Mouse (Mus musculus) G1E (cell line): ENCODE results near the gene Msx3. TPM values are rescaled to one million over a fixed set of nuclear protein-coding genes. Genes with fewer than 3 reads are reported as not detected.

Experiments used
- ATAC-seq: 2 replicates; pipeline ENCODE4 v1.8.0; 2016; ENCODE audit warnings: mild to moderate bottlenecking; ENCODE audit not compliant: insufficient number of reproducible peaks, poor library complexity, low FRiP score, severe bottlenecking; ENCODE audit errors: extremely low read depth
- DNase-seq: peaks from one replicate; pipeline ENCODE4 v3.0.0; 2012; ENCODE audit warnings: low spot score
- H3K27me3 ChIP-seq: 2 replicates; pipeline ENCODE4 v1.6.1; 2012; ENCODE audit warnings: mild to moderate bottlenecking, low read length, inconsistent platforms; ENCODE audit not compliant: insufficient read depth
- H3K36me3 ChIP-seq: replicated peaks from 2 replicates; pipeline ENCODE3; 2012; ENCODE audit warnings: mild to moderate bottlenecking, inconsistent platforms
- H3K4me1 ChIP-seq: 2 replicates; pipeline ENCODE4 v1.6.1; 2012; ENCODE audit warnings: low read depth, low read length, inconsistent platforms, mixed read lengths; ENCODE audit not compliant: insufficient read depth
- H3K4me3 ChIP-seq: 2 replicates; pipeline ENCODE4 v1.5.1; 2012; ENCODE audit warnings: low read depth, mild to moderate bottlenecking, inconsistent platforms, low read length, moderate library complexity, mixed read lengths
- H3K9me3 ChIP-seq: replicated peaks from 2 replicates; pipeline ENCODE4 v1.6.1; 2012; ENCODE audit warnings: inconsistent platforms
- CTCF ChIP-seq: IDR thresholded peaks from 2 replicates; pipeline ENCODE4 v1.5.1; 2012; ENCODE audit warnings: low read depth, low read length, inconsistent platforms, mixed read lengths
- GATA1 ChIP-seq: IDR thresholded peaks from 2 replicates; pipeline ENCODE4 v1.6.1; 2012; ENCODE audit warnings: borderline replicate concordance, low read length, inconsistent platforms, mixed read lengths
- GATA2 ChIP-seq: IDR thresholded peaks from 2 replicates; pipeline ENCODE4 v1.6.1; 2012; ENCODE audit warnings: low read depth, low read length, inconsistent platforms, borderline replicate concordance
- POLR2AphosphoS5 ChIP-seq: IDR thresholded peaks from 2 replicates; pipeline ENCODE4 v1.6.1; 2012; ENCODE audit warnings: low read depth, low read length, inconsistent platforms; ENCODE audit not compliant: insufficient replicate concordance
- TAL1 ChIP-seq: conservative IDR thresholded peaks from 2 replicates; pipeline ENCODE4 v1.6.1; 2012; ENCODE audit warnings: low read depth, low read length, inconsistent platforms, mixed read lengths
- polyA plus RNA-seq: library from polyadenylated mRNA; stranded (reverse); fragments of >175 nt; gene quantifications from 2 replicates; pipeline ENCODE4 v1.2.3, GENCODE M21; 2012
- total RNA-seq, 2 experiments: library from RNA; stranded (forward) in 1 of 2; stranded (reverse) in 1 of 2; fragments of 200-1000 nt in 1 of 2; fragments of >200 nt in 1 of 2; fragmentation: Nextera tagmentation in 1 of 2; gene quantifications; 2 replicates each; pipeline ENCODE4 v1.2.3; 2014 to 2017

Msx3 gene
- total and polyA plus RNA-seq, 3 experiments, result 0.11 TPM; not detected in 2

GRCm38 (mm10) chr7:140011336-140011735, 37.6 kb downstream of the Msx3 start:
- H3K4me1 ChIP-seq, result no peaks in the 10 kb centered on the region
- DNase-seq (no peak), ATAC-seq (no peak)
- TF ChIP-seq TAL1 (no peak), GATA2 (no peak), GATA1 (no peak), POLR2AphosphoS5 (no peak), CTCF (no peak)
- peaks cover 42% of the 10 kb centered on the region for H3K36me3 ChIP-seq
- no peak overlapping the region; the same call in 1 of the 2 replicates for H3K4me3 ChIP-seq
- no peaks in the 10 kb centered on the region for H3K27me3 ChIP-seq
- H3K9me3 ChIP-seq, result peaks cover 21% of the 10 kb centered on the region

- Histone ChIP-seq H3K4me3 (no peak overlapping the region), H3K4me1 (no peaks in the 10 kb centered on the region), H3K36me3 (peaks cover 71% of the 10 kb centered on the region), H3K9me3 (peaks cover 13% of the 10 kb centered on the region), H3K27me3 (no peaks in the 10 kb centered on the region)
- ATAC-seq, result no peak
- DNase-seq, result no peak
- TF ChIP-seq GATA2 (no peak), TAL1 (no peak), CTCF (no peak), GATA1 (no peak), POLR2AphosphoS5 (no peak)
Measured at GRCm38 (mm10) chr7:140007781-140008180, 41.1 kb downstream of the Msx3 start.

GRCm38 (mm10) chr7:140006861-140007611, 41.9 kb downstream of the Msx3 start:
- TF ChIP-seq TAL1, result no peak
- no peak for TF ChIP-seq GATA2
- no peak for TF ChIP-seq CTCF
- TF ChIP-seq POLR2AphosphoS5, result no peak
- TF ChIP-seq GATA1, result no peak
- H3K9me3 ChIP-seq, result peaks cover 13% of the 10 kb centered on the region
- no peaks in the 10 kb centered on the region for H3K4me1 ChIP-seq
- H3K27me3 ChIP-seq, result no peaks in the 10 kb centered on the region
- no peak for DNase-seq
- H3K4me3 ChIP-seq, result no peak overlapping the region
- H3K36me3 ChIP-seq, result peaks cover 78% of the 10 kb centered on the region
- ATAC-seq, result no peak

- Histone ChIP-seq H3K4me3 (no peak overlapping the region), H3K9me3 (no peaks in the 10 kb centered on the region), H3K4me1 (no peaks in the 10 kb centered on the region), H3K36me3 (peaks cover 88% of the 10 kb centered on the region), H3K27me3 (no peaks in the 10 kb centered on the region)
- no peak for TF ChIP-seq GATA2
- no peak for TF ChIP-seq TAL1
- DNase-seq (no peak), ATAC-seq (no peak)
Measured at GRCm38 (mm10) chr7:140004666-140005065, 44.2 kb downstream of the Msx3 start.

GRCm38 (mm10) chr7:140001086-140001740, 47.7 kb downstream of the Msx3 start:
- Histone ChIP-seq H3K36me3 (peaks cover 93% of the 10 kb centered on the region), H3K4me1 (no peaks in the 10 kb centered on the region), H3K4me3 (no peak overlapping the region), H3K27me3 (no peaks in the 10 kb centered on the region), H3K9me3 (no peaks in the 10 kb centered on the region)
- no peak for TF ChIP-seq GATA2
- DNase-seq (no peak), ATAC-seq (no peak)

- ATAC-seq, result no peak
- no peak overlapping the region for H3K4me3 ChIP-seq
- H3K9me3 ChIP-seq, result no peaks in the 10 kb centered on the region
- no peaks in the 10 kb centered on the region for H3K27me3 ChIP-seq
- TF ChIP-seq TAL1 (no peak), POLR2AphosphoS5 (no peak), GATA2 (no peak), GATA1 (no peak), CTCF (no peak)
- DNase-seq, result no peak
- H3K4me1 ChIP-seq, result no peaks in the 10 kb centered on the region; the same call in 1 of the 2 replicates
- H3K36me3 ChIP-seq, result peaks cover 95% of the 10 kb centered on the region
Measured at GRCm38 (mm10) chr7:139998691-139999350, 50.1 kb downstream of the Msx3 start.

Other genes starting within 250 kb of the Msx3 start
- not detected in 2 replicates for gene Adgra1, start 214.9 kb downstream of the Msx3 start, total RNA-seq (2014; fragmentation: Nextera tagmentation)
- gene Adgra1, start 214.9 kb downstream of the Msx3 start, total RNA-seq (2017), result 0.16 TPM in 1 of 2 replicates, not detected in the other
- not detected in 2 replicates for gene Adgra1, start 214.9 kb downstream of the Msx3 start, polyA plus RNA-seq
- gene Kndc1, start 154.4 kb downstream of the Msx3 start, total RNA-seq (2014; fragmentation: Nextera tagmentation), result not detected in 2 replicates
- gene Kndc1, start 154.4 kb downstream of the Msx3 start, total RNA-seq (2017), result 0.12 and 0.38 TPM in 2 replicates
- gene Kndc1, start 154.4 kb downstream of the Msx3 start, polyA plus RNA-seq, result not detected in 2 replicates
- gene Utf1, start 105.3 kb downstream of the Msx3 start, total RNA-seq (2014; fragmentation: Nextera tagmentation), result not detected in 2 replicates
- gene Utf1, start 105.3 kb downstream of the Msx3 start, total RNA-seq (2017), result not detected in 2 replicates
- gene Utf1, start 105.3 kb downstream of the Msx3 start, polyA plus RNA-seq, result not detected in 2 replicates
- not detected in 2 replicates for gene 6430531B16Rik, start 70.3 kb downstream of the Msx3 start, total RNA-seq (2014; fragmentation: Nextera tagmentation)
- gene 6430531B16Rik, start 70.3 kb downstream of the Msx3 start, total RNA-seq (2017), result 0.11 TPM in 1 of 2 replicates, not detected in the other
- not detected in 2 replicates for gene 6430531B16Rik, start 70.3 kb downstream of the Msx3 start, polyA plus RNA-seq
- gene Adam8, start 56.5 kb downstream of the Msx3 start, total RNA-seq (2014; fragmentation: Nextera tagmentation), result not detected in 2 replicates
- 0.12 and 0.76 TPM in 2 replicates for gene Adam8, start 56.5 kb downstream of the Msx3 start, total RNA-seq (2017)
- gene Adam8, start 56.5 kb downstream of the Msx3 start, polyA plus RNA-seq, result 0.03 and 0.07 TPM in 2 replicates
- gene Zfp511, start 12.7 kb downstream of the Msx3 start, total RNA-seq (2014; fragmentation: Nextera tagmentation), result 25.7 and 27.8 TPM in 2 replicates
- gene Zfp511, start 12.7 kb downstream of the Msx3 start, total RNA-seq (2017), result 23.8 TPM in 2 replicates
- gene Zfp511, start 12.7 kb downstream of the Msx3 start, polyA plus RNA-seq, result 15.0 and 17.4 TPM in 2 replicates
- 46.3 and 51.8 TPM in 2 replicates for gene Tubgcp2, start 12.4 kb downstream of the Msx3 start, total RNA-seq (2014; fragmentation: Nextera tagmentation)
- gene Tubgcp2, start 12.4 kb downstream of the Msx3 start, total RNA-seq (2017), result 33.9 and 41.9 TPM in 2 replicates
- gene Tubgcp2, start 12.4 kb downstream of the Msx3 start, polyA plus RNA-seq, result 7.4 and 12.2 TPM in 2 replicates
- not detected in 2 replicates for gene Caly, start 33.5 kb upstream of the Msx3 start, total RNA-seq (2014; fragmentation: Nextera tagmentation)
- gene Caly, start 33.5 kb upstream of the Msx3 start, total RNA-seq (2017), result not detected in 2 replicates
- gene Caly, start 33.5 kb upstream of the Msx3 start, polyA plus RNA-seq, result not detected in 2 replicates
- not detected in 2 replicates for gene Prap1, start 44.3 kb upstream of the Msx3 start, total RNA-seq (2014; fragmentation: Nextera tagmentation)
- gene Prap1, start 44.3 kb upstream of the Msx3 start, total RNA-seq (2017), result not detected in 2 replicates
- not detected in 2 replicates for gene Prap1, start 44.3 kb upstream of the Msx3 start, polyA plus RNA-seq
- gene Fuom, start 53.4 kb upstream of the Msx3 start, total RNA-seq (2014; fragmentation: Nextera tagmentation), result 6.7 TPM in 1 of 2 replicates, not detected in the other
- 16.0 and 17.4 TPM in 2 replicates for gene Fuom, start 53.4 kb upstream of the Msx3 start, total RNA-seq (2017)
- 17.4 and 18.2 TPM in 2 replicates for gene Fuom, start 53.4 kb upstream of the Msx3 start, polyA plus RNA-seq
- 9.4 and 10.5 TPM in 2 replicates for gene Paox, start 66.7 kb upstream of the Msx3 start, total RNA-seq (2014; fragmentation: Nextera tagmentation)
- 11.4 and 11.7 TPM in 2 replicates for gene Paox, start 66.7 kb upstream of the Msx3 start, total RNA-seq (2017)
- gene Paox, start 66.7 kb upstream of the Msx3 start, polyA plus RNA-seq, result 3.0 and 6.0 TPM in 2 replicates
- gene Echs1, start 67.4 kb upstream of the Msx3 start, total RNA-seq (2014; fragmentation: Nextera tagmentation), result 32.6 TPM in 2 replicates
- 81.5 and 96.9 TPM in 2 replicates for gene Echs1, start 67.4 kb upstream of the Msx3 start, total RNA-seq (2017)
- gene Echs1, start 67.4 kb upstream of the Msx3 start, polyA plus RNA-seq, result 2.2 and 5.8 TPM in 2 replicates
- gene Mtg1, start 88.5 kb upstream of the Msx3 start, total RNA-seq (2014; fragmentation: Nextera tagmentation), result 29.0 and 41.0 TPM in 2 replicates
- 10.2 and 10.5 TPM in 2 replicates for gene Mtg1, start 88.5 kb upstream of the Msx3 start, total RNA-seq (2017)
- gene Mtg1, start 88.5 kb upstream of the Msx3 start, polyA plus RNA-seq, result 10.5 and 11.2 TPM in 2 replicates
- not detected in 2 replicates for gene Sprn, start 105.8 kb upstream of the Msx3 start, total RNA-seq (2014; fragmentation: Nextera tagmentation)
- 0.11 TPM in 1 of 2 replicates, not detected in the other for gene Sprn, start 105.8 kb upstream of the Msx3 start, total RNA-seq (2017)
- not detected in 2 replicates for gene Sprn, start 105.8 kb upstream of the Msx3 start, polyA plus RNA-seq
- not detected in 2 replicates for gene Olfr522, start 115.7 kb upstream of the Msx3 start, total RNA-seq (2014; fragmentation: Nextera tagmentation)
- gene Olfr522, start 115.7 kb upstream of the Msx3 start, total RNA-seq (2017), result under 0.01 and 0.05 TPM in 2 replicates
- not detected in 2 replicates for gene Olfr522, start 115.7 kb upstream of the Msx3 start, polyA plus RNA-seq
- not detected in 2 replicates for gene Olfr523, start 124.1 kb upstream of the Msx3 start, total RNA-seq (2014; fragmentation: Nextera tagmentation)
- 0.06 and 0.11 TPM in 2 replicates for gene Olfr523, start 124.1 kb upstream of the Msx3 start, total RNA-seq (2017)
- gene Olfr523, start 124.1 kb upstream of the Msx3 start, polyA plus RNA-seq, result not detected in 2 replicates
- not detected in 2 replicates for gene Olfr524, start 156.9 kb upstream of the Msx3 start, total RNA-seq (2014; fragmentation: Nextera tagmentation)
- 0.05 and 0.06 TPM in 2 replicates for gene Olfr524, start 156.9 kb upstream of the Msx3 start, total RNA-seq (2017)
- not detected in 2 replicates for gene Olfr524, start 156.9 kb upstream of the Msx3 start, polyA plus RNA-seq
- not detected in 2 replicates for gene Cd163l1, start 169.2 kb upstream of the Msx3 start, total RNA-seq (2014; fragmentation: Nextera tagmentation)
- not detected in 2 replicates for gene Cd163l1, start 169.2 kb upstream of the Msx3 start, total RNA-seq (2017)
- not detected in 2 replicates for gene Cd163l1, start 169.2 kb upstream of the Msx3 start, polyA plus RNA-seq
- gene 5830411N06Rik, start 198.2 kb upstream of the Msx3 start, total RNA-seq (2014; fragmentation: Nextera tagmentation), result not detected in 2 replicates
- gene 5830411N06Rik, start 198.2 kb upstream of the Msx3 start, total RNA-seq (2017), result 0.05 TPM in 1 of 2 replicates, not detected in the other
- not detected in 2 replicates for gene 5830411N06Rik, start 198.2 kb upstream of the Msx3 start, polyA plus RNA-seq